Mouse (Mus musculus): ENCODE results near the gene Olfr122.

Olfr122 gene

GRCm38 (mm10) chr17:37768307-37768706 lies at the start of gene Olfr122:
Gene Olfr122 (plus strand): TSS chr17:37768607.
- no peak for DNase-seq

GRCm38 (mm10) chr17:37721508-37721907 lies 46.9 kb upstream of the Olfr122 start, which contains the start of gene Olfr120:
Gene Olfr120 (plus strand): TSS chr17:37721808.
- no peak for DNase-seq

GRCm38 (mm10) chr17:37738070-37738469 lies 30.3 kb upstream of the Olfr122 start:
- no peak for DNase-seq

- DNase-seq: no peak
These were observed 24.8 kb downstream of the Olfr122 start, which contains the start of gene Olfr123 for GRCm38 (mm10) chr17:37793229-37793628. Gene Olfr123 (plus strand): TSS chr17:37793529.

GRCm38 (mm10) chr17:37799588-37799987 lies 31.2 kb downstream of the Olfr122 start, which contains the start of gene Olfr124:
Gene Olfr124 (plus strand): TSS chr17:37799888.
- DNase-seq: no peak
